Mouse (Mus musculus): ENCODE results near the gene Larp1b. TPM values are rescaled to one million over a fixed set of nuclear protein-coding genes. Genes with fewer than 3 reads are reported as not detected.

The Larp1b gene
- total RNA-seq (2023): 19.5 and 24.0 TPM in 2 replicates

DNA sequence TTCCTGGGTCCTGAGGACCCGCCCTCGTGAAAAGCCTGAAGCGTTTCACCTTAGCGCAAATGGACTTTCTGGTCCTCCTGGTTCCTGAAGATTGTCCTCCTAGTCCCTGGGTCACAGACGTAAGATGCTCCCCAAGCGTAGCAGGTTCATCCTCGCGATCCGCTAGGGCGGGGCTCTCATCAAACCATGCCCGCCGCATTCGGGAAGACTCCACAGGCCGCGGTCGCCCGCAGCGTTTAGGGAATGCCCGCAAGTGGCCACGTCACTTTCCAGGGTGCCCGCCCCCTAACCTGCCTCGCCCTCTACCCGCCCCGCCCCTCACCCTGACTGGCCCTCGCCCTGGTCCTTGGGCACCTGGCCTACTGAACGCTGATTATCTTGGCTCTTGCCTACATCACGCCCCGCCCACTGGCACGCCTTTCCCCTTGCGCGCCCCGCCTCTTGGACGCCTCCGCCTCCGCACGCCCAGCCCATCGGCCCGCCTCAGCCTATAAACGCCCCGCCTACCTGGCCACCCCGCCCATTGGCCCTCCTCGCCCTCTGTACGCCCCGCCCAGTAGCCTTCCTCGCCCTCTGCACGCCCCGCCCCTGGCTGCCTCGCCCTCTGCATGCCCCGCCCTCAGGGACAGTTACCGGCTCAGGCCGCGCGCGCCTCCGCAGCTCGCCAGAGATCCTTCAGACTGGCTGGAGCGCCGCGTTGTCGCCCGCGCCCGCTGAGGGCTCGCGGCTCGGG is at the start of gene Larp1b:
Gene Larp1b (plus strand): TSS at position 659 of the 733 bp plus-strand sequence.

DNA sequence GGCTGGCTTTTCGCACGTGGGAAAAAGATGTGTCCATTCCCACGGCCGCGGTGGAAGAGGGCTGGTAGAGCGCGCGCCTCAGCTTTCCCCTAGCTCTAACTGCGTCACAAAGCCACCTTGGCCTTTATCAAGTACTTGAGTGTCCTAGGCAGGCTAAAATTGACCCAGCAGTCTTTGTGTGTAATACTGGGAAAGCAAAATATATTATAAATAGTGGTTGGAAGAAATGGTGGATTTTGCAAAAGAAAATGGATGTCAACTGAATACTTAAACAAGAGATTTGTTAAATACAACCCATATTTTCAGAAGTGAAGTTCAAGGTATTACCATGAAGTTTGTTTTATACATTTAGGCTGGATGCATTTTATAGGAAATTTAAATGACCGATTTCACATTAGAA is 47.2 kb upstream of the Larp1b start, which contains the start of gene 1700034I23Rik:
Gene 1700034I23Rik (minus strand): TSS at position 101 of the 400 bp plus-strand sequence.

DNA sequence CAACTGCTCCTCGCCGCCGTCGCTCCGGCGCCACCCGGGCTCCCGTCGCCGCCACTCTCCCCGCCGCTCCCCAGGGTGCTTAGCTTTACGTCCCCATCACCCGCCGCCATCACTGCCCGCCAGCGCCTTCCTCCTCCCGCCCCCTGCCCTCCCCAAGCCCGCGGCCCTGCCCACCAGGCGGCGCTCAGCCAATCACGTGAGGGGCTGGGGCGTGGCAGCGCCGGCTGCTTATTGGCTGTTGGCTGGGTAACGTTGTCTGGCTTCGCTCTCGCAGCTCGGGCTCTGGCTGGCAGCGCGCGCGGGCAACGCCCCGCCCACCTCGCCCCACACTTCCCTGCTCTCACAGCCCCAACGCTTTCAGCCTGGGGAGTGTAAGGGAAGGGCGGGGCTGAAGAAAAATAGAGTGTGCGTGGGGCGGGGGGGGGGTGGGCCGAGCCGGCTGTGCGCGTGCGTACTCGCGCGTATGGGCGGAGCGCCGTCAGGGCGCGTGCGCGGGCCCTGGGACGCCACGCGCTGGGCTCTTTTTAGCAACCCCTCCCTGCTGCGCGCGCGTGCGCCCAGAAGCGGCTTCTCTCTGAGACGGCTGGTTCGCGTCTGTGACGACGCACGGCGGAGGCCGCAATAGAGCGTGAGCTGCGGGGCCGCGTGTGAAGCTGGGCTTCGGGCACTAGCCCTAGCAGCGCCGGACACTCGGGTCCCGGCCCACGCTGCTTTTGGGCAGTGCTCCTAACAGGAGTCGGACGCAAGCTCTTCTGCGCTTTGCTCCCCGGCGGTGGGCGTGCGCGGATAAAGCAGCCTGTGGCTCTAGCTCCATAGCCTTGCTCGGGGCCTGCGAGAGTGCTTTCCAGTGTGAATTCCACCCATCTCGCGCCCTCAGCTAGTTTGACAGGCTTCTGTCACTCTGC is 133.5 kb downstream of the Larp1b start, which contains the start of gene Pgrmc2:
Gene Pgrmc2 (minus strand): TSS at position 162 of the 905 bp plus-strand sequence.

Other genes starting within 250 kb of the Larp1b start
- not detected in 2 replicates for gene Slc25a31, start 241.0 kb upstream of the Larp1b start, total RNA-seq (2023)
- gene Hspa4l, start 205.3 kb upstream of the Larp1b start, total RNA-seq (2023): 41.5 and 51.0 TPM in 2 replicates
- gene Plk4, start 149.8 kb upstream of the Larp1b start, total RNA-seq (2023): 32.2 and 35.8 TPM in 2 replicates
- gene Mfsd8, start 102.9 kb upstream of the Larp1b start, total RNA-seq (2023): 8.5 and 9.4 TPM in 2 replicates
- gene Abhd18, start 102.9 kb upstream of the Larp1b start, total RNA-seq (2023): 5.6 and 7.8 TPM in 2 replicates
- not detected in 2 replicates for gene 1700034I23Rik, start 47.3 kb upstream of the Larp1b start, total RNA-seq (2023)
- gene Pgrmc2, start 133.2 kb downstream of the Larp1b start, total RNA-seq (2023): 9.8 and 13.0 TPM in 2 replicates